Mouse (Mus musculus) G1E (cell line): Measurements from ENCODE around the gene Nmnat3.

ENCODE experiments used
- CTCF ChIP-seq: IDR thresholded peaks from 2 replicates; pipeline ENCODE4 v1.5.1; 2012; ENCODE audit warnings: low read depth, low read length, inconsistent platforms, mixed read lengths
- GATA1 ChIP-seq: IDR thresholded peaks from 2 replicates; pipeline ENCODE4 v1.6.1; 2012; ENCODE audit warnings: borderline replicate concordance, low read length, inconsistent platforms, mixed read lengths

DNA sequence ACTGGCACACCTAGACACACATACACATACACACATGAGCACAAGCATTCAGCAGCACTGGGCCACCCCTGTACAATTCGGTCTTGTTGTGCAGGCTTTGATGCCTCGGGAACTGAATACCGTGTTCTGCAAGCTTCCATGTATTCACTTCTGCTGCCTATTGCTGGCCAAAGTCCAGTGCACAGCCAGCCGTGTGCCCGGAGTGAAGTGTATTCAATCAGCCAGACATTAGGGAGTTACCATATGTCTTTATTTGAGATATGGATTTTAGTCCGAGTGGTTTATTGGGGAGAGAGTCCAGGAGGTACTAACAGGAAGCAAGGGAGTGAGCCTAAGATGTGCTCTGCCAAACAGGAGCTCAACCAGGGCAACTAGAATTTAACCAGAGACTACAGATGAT lies 19.8 kb downstream of the Nmnat3 start:
- TF ChIP-seq CTCF (no peak), GATA1 (no peak)
